Mouse (Mus musculus) left cerebral cortex, adult 2 months (tissue): ENCODE measurements around the gene Mrps18b. TPM values are rescaled to one million over a fixed set of nuclear protein-coding genes. Genes with fewer than 3 reads are reported as not detected.
A peak's percentile ranks its signal among the peaks of the same experiment; 100 is the strongest.

ENCODE experiments used
- DNase-seq, 2 experiments: peaks; one replicate each; pipeline ENCODE4 v3.0.0; 2021 to 2022; ENCODE audit warnings: low spot score in 2 of 2, mixed read lengths in 1 of 2; ENCODE audit errors: extremely low spot score in 1 of 2
- H3K27ac ChIP-seq: fragments of 200-600 bp; 2 replicates; pipeline ENCODE4 v1.8.1; 2022
- H3K4me3 ChIP-seq: fragments of 200-600 bp; 2 replicates; pipeline ENCODE4 v1.8.1; 2022
- CTCF ChIP-seq: fragments of 200-600 bp; IDR thresholded peaks from 2 replicates; pipeline ENCODE4 v1.8.1; 2022; ENCODE audit warnings: antibody characterized with exemption, mild to moderate bottlenecking, moderate library complexity
- intact Hi-C: fragments of 180-260 bp; cut with DNase I; formaldehyde crosslinking; loops from one replicate; pipeline ENCODE4 v1.15.1; 2025
- total RNA-seq, 2 experiments: library from RNA; stranded (reverse); gene quantifications; 2 replicates each; pipeline ENCODE4 v1.2.3; 2021

Mrps18b gene
- total RNA-seq, 2 experiments from 2014 or later: 38.0 to 44.3 TPM

- no peak for TF ChIP-seq CTCF
- intact Hi-C loops: no loop called here
- Histone ChIP-seq H3K4me3 (peak overlapping the region; percentile 89), H3K27ac (peak overlapping the region; percentile 94)
- DNase-seq: no peak
These were observed 18.3 kb downstream of the Mrps18b start for GRCm38 (mm10) chr17:35897644-35898573.

GRCm38 (mm10) chr17:35896781-35897643 is 19.2 kb downstream of the Mrps18b start, which contains the start of gene 2310061I04Rik:
Gene 2310061I04Rik (minus strand): TSS chr17:35897431.
- intact Hi-C loops: no loop called here
- TF ChIP-seq CTCF: no peak; the same call in 1 of the 2 replicates

DNA sequence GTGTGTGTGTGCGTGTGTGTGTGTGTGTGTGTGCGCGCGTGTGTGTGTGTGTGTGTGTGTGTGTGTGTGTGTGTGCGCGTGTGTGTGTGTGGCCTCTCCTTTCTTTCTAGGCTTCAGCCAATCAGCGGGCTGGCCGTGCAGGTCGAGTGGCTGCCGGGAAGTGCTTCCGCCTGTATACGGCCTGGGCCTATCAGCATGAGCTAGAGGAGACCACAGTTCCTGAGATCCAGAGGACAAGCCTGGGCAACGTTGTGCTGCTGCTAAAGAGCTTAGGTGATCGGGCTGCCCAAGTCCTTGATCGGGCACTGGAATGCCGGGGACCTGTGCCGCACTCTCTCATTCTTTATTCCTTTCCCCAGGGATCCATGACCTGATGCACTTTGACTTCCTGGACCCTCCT is 28.5 kb downstream of the Mrps18b start:
- intact Hi-C loops: no loop called here
- no peak for TF ChIP-seq CTCF
- Histone ChIP-seq H3K4me3 (no peak overlapping the region), H3K27ac (no peak overlapping the region)
- DNase-seq: no peak

More at GRCm38 (mm10) chr17:35896781-35897643, 19.2 kb downstream of the Mrps18b start, which contains the start of gene 2310061I04Rik:
- DNase-seq: peak; percentile 92 to 93
- H3K27ac ChIP-seq: peak within 1 kb of the TSS; percentile 94
- H3K4me3 ChIP-seq: peak within 1 kb of the TSS; percentile 89

DNA sequence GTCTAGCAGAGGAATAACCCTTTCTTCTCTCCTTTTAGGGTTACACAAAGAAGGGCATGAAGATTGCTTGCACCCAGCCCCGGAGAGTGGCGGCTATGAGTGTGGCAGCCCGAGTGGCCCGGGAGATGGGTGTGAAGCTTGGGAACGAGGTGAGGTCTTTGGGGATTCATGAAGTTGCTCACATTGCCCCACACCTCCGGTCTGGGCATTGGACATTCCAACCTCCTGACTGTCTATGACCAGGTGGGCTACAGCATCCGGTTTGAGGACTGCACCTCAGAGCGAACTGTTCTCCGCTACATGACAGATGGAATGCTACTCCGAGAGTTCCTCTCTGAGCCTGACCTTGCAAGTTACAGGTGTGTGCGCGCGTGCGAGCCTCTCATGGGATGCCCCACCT is 32.4 kb downstream of the Mrps18b start:
- H3K27ac ChIP-seq: no peak overlapping the region
- TF ChIP-seq CTCF: no peak
- DNase-seq: no peak
- no peak overlapping the region for H3K4me3 ChIP-seq
- intact Hi-C loops: no loop called here

- DNase-seq: no peak
- H3K27ac ChIP-seq: no peak overlapping the region
- intact Hi-C loops: no loop called here
- H3K4me3 ChIP-seq: no peak overlapping the region
- TF ChIP-seq CTCF: no peak
These were observed 33.3 kb downstream of the Mrps18b start for GRCm38 (mm10) chr17:35882924-35883323.

GRCm38 (mm10) chr17:35879245-35880057 is 36.7 kb downstream of the Mrps18b start, which contains the start of gene Dhx16:
Gene Dhx16 (plus strand): TSS chr17:35879819.
- TF ChIP-seq CTCF: peak; percentile 79
- intact Hi-C loops: loop anchor here (2.0 kb wide), 1 partner anchor 15 kb away; no protein-coding TSS in a partner anchor
- DNase-seq: peak; percentile 97
- peak within 1 kb of the TSS; percentile 83 for H3K27ac ChIP-seq
- H3K4me3 ChIP-seq: peak within 1 kb of the TSS; percentile 79

GRCm38 (mm10) chr17:35874721-35875120 is 41.5 kb downstream of the Mrps18b start:
- no peak overlapping the region for H3K4me3 ChIP-seq
- intact Hi-C loops: loop anchor here (2.0 kb wide), 2 partner anchors 38 to 136 kb away; no protein-coding TSS in a partner anchor

GRCm38 (mm10) chr17:35873774-35874519 is 42.2 kb downstream of the Mrps18b start:
- H3K4me3 ChIP-seq: no peak overlapping the region
- intact Hi-C loops: loop anchor here (1.0 to 2.0 kb wide), 3 partner anchors 37 to 135 kb away; no protein-coding TSS in a partner anchor
- DNase-seq: peak; percentile 84 to 90
- TF ChIP-seq CTCF: peak; percentile 96
- peak overlapping the region; percentile 1; the same call in 1 of the 2 replicates for H3K27ac ChIP-seq

More at GRCm38 (mm10) chr17:35874721-35875120, 41.5 kb downstream of the Mrps18b start:
- peak; percentile 51 to 67 for DNase-seq
- no peak for TF ChIP-seq CTCF
- peak overlapping the region; percentile 10; the same call in 1 of the 2 replicates for H3K27ac ChIP-seq

GRCm38 (mm10) chr17:35870884-35871696 is 45.1 kb downstream of the Mrps18b start:
- H3K27ac ChIP-seq: peak overlapping the region; percentile 76
- DNase-seq: no peak
- intact Hi-C loops: no loop called here
- H3K4me3 ChIP-seq: no peak overlapping the region
- peak; percentile 46 for TF ChIP-seq CTCF
